Mouse (Mus musculus): ENCODE results near the gene Dnmt1. TPM values are rescaled to one million over a fixed set of nuclear protein-coding genes. Genes with fewer than 3 reads are reported as not detected.
A peak's percentile ranks its signal among the peaks of the same experiment; 100 is the strongest.

The Dnmt1 gene
- polyA plus RNA-seq, 1 experiment, result 21.7 TPM

- TF ChIP-seq CTCF (IDR thresholded peaks at IDR 0.05; ENCODE audit: extremely low read depth, insufficient read length, insufficient replicate concordance, low read depth, low read length) (no peak), POLR2A (IDR thresholded peaks at IDR 0.05; ENCODE audit: low read depth, low read length) (no peak)
- H3K27ac ChIP-seq (ENCODE audit: insufficient read depth, low read depth, low read length), result peak overlapping the region; percentile 61
- peak overlapping the region; percentile 96 for H3K4me3 ChIP-seq (ENCODE audit: low read depth, low read length)
- no peaks in the 10 kb centered on the region for H3K36me3 ChIP-seq (ENCODE audit: control insufficient read depth, insufficient read depth, low read length)
- no peaks in the 10 kb centered on the region for H3K27me3 ChIP-seq (ENCODE audit: control insufficient read depth, insufficient read depth, low read length)
- H3K4me1 ChIP-seq (ENCODE audit: control insufficient read depth, insufficient read depth, insufficient read length, low read length), result peaks cover 2% of the 10 kb centered on the region; the same call in 1 of the 2 replicates
- WGBS, result 2% methylated on average over 17 of the region's 17 CpGs
These were observed 7.6 kb downstream of the Dnmt1 start for GRCm38 (mm10) chr9:20951966-20952519.

DNA sequence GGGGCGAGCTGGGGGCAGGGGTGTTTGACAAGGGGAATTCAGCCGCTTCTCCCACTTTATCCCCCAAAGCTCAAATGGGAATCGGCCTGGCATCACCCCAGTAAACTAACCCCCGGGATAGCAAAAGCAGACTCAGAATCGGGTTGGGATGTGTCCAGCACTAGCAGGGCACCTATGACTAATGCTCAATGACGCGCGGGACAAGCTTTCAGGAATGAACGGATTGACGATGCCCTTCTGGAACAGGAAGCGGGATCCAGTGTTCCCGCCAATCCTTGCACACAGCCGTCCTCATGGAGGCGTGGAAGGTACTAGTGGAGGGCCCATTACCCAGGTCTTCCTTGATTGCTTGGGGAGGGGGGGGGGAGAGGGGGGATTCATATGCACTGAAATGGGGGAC, 8.2 kb downstream of the Dnmt1 start:
- Histone ChIP-seq H3K27ac (ENCODE audit: insufficient read depth, low read depth, low read length) (no peak overlapping the region), H3K36me3 (ENCODE audit: control insufficient read depth, insufficient read depth, low read length) (0 out of 2 replicates have a peak, but pooled peaks cover 1% of the 10 kb centered on the region), H3K4me1 (ENCODE audit: control insufficient read depth, insufficient read depth, insufficient read length, low read length) (peaks cover 2% of the 10 kb centered on the region; the same call in 1 of the 2 replicates), H3K27me3 (ENCODE audit: control insufficient read depth, insufficient read depth, low read length) (no peaks in the 10 kb centered on the region), H3K4me3 (ENCODE audit: low read depth, low read length) (peak overlapping the region; percentile 96)
- TF ChIP-seq POLR2A (IDR thresholded peaks at IDR 0.05; ENCODE audit: low read depth, low read length) (no peak; the same call in 1 of the 2 replicates), CTCF (IDR thresholded peaks at IDR 0.05; ENCODE audit: extremely low read depth, insufficient read length, insufficient replicate concordance, low read depth, low read length) (no peak)
- 6% methylated on average over 14 of the region's 14 CpGs for WGBS

GRCm38 (mm10) chr9:20950419-20950818, 9.3 kb downstream of the Dnmt1 start:
- H3K4me3 ChIP-seq (ENCODE audit: low read depth, low read length), result no peak overlapping the region
- H3K27ac ChIP-seq (ENCODE audit: insufficient read depth, low read depth, low read length), result no peak overlapping the region
- H3K36me3 ChIP-seq (ENCODE audit: control insufficient read depth, insufficient read depth, low read length), result 0 out of 2 replicates have a peak, but pooled peaks cover 2% of the 10 kb centered on the region
- peaks cover 2% of the 10 kb centered on the region; the same call in 1 of the 2 replicates for H3K4me1 ChIP-seq (ENCODE audit: control insufficient read depth, insufficient read depth, insufficient read length, low read length)
- no peaks in the 10 kb centered on the region for H3K27me3 ChIP-seq (ENCODE audit: control insufficient read depth, insufficient read depth, low read length)
- no peak for TF ChIP-seq POLR2A (IDR thresholded peaks at IDR 0.05; ENCODE audit: low read depth, low read length)
- no peak for TF ChIP-seq CTCF (IDR thresholded peaks at IDR 0.05; ENCODE audit: extremely low read depth, insufficient read length, insufficient replicate concordance, low read depth, low read length)

DNA sequence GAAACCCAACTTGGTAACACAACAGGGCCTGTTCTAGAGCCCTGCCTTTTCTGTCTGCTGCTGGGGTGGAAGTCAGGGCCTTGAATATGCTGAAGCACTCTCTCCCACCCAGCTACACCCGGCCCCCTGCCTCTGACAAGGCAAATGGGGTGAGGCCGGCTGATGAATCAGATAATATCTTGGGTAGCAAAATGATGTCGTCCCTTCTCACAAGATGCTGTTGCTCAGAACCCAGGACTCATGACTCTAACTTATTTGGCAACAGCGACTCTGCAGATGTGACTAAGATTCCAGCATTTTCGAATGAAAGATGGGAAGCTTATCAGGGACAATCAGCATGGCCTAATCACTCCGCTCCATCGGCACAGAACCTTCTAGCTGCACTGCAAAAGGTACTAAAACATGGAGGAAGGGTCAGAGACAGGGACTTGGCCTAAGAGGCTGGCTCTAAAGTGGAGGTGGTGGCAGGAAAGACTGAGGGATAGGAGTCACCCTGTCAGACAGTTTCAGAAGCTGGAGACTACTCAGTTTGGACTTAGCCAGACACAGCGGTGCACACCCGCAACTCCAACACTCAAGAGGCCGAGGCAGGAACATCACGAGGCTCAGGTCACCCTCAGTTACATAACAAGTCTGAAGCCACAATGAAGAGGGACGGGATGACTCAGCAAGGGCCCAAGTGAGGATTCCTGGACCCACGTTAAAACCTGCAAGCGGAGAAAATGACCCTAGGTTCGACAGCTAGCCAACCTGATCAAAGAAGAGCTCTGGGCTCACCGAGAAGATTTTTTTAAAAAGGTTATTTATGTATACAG, 13.4 kb downstream of the Dnmt1 start:
- no peak overlapping the region for H3K4me3 ChIP-seq (ENCODE audit: low read depth, low read length)
- TF ChIP-seq POLR2A (IDR thresholded peaks at IDR 0.05; ENCODE audit: low read depth, low read length), result no peak
- TF ChIP-seq CTCF (IDR thresholded peaks at IDR 0.05; ENCODE audit: extremely low read depth, insufficient read length, insufficient replicate concordance, low read depth, low read length), result no peak
- peaks cover 4% of the 10 kb centered on the region; the same call in 1 of the 2 replicates for H3K36me3 ChIP-seq (ENCODE audit: control insufficient read depth, insufficient read depth, low read length)
- no peaks in the 10 kb centered on the region for H3K27me3 ChIP-seq (ENCODE audit: control insufficient read depth, insufficient read depth, low read length)
- 67% methylated on average over 16 of the region's 16 CpGs for WGBS
- H3K4me1 ChIP-seq (ENCODE audit: control insufficient read depth, insufficient read depth, insufficient read length, low read length), result peaks cover 2% of the 10 kb centered on the region; the same call in 1 of the 2 replicates
- no peak overlapping the region for H3K27ac ChIP-seq (ENCODE audit: insufficient read depth, low read depth, low read length)

GRCm38 (mm10) chr9:20944697-20945370, 14.9 kb downstream of the Dnmt1 start:
- H3K36me3 ChIP-seq (ENCODE audit: control insufficient read depth, insufficient read depth, low read length), result peaks cover 11% of the 10 kb centered on the region; the same call in 1 of the 2 replicates
- no peak overlapping the region for H3K27ac ChIP-seq (ENCODE audit: insufficient read depth, low read depth, low read length)
- H3K4me1 ChIP-seq (ENCODE audit: control insufficient read depth, insufficient read depth, insufficient read length, low read length), result no peaks in the 10 kb centered on the region; the same call in 1 of the 2 replicates
- H3K4me3 ChIP-seq (ENCODE audit: low read depth, low read length), result no peak overlapping the region
- H3K27me3 ChIP-seq (ENCODE audit: control insufficient read depth, insufficient read depth, low read length), result no peaks in the 10 kb centered on the region
- TF ChIP-seq POLR2A (IDR thresholded peaks at IDR 0.05; ENCODE audit: low read depth, low read length), result no peak
- no peak for TF ChIP-seq CTCF (IDR thresholded peaks at IDR 0.05; ENCODE audit: extremely low read depth, insufficient read length, insufficient replicate concordance, low read depth, low read length)
- 33% methylated on average over 4 of the region's 4 CpGs for WGBS

GRCm38 (mm10) chr9:20943911-20944310, 15.8 kb downstream of the Dnmt1 start:
- Histone ChIP-seq H3K4me3 (ENCODE audit: low read depth, low read length) (no peak overlapping the region), H3K27me3 (ENCODE audit: control insufficient read depth, insufficient read depth, low read length) (no peaks in the 10 kb centered on the region), H3K36me3 (ENCODE audit: control insufficient read depth, insufficient read depth, low read length) (peaks cover 16% of the 10 kb centered on the region), H3K4me1 (ENCODE audit: control insufficient read depth, insufficient read depth, insufficient read length, low read length) (no peaks in the 10 kb centered on the region; the same call in 1 of the 2 replicates), H3K27ac (ENCODE audit: insufficient read depth, low read depth, low read length) (no peak overlapping the region)
- TF ChIP-seq POLR2A (IDR thresholded peaks at IDR 0.05; ENCODE audit: low read depth, low read length), result no peak
- no peak for TF ChIP-seq CTCF (IDR thresholded peaks at IDR 0.05; ENCODE audit: extremely low read depth, insufficient read length, insufficient replicate concordance, low read depth, low read length)
- WGBS, result 65% methylated on average over 2 of the region's 2 CpGs
